Mouse (Mus musculus) effector memory CD4-positive, alpha-beta T cell, adult 7 months (primary cell): Measurements from ENCODE around the gene Gm29582. TPM values are rescaled to one million over a fixed set of nuclear protein-coding genes. Genes with fewer than 3 reads are reported as not detected.

ENCODE experiments used
- polyA plus RNA-seq: library from polyadenylated mRNA; unstranded; fragments of 100-300 nt; shearing (Covaris generic); gene quantifications from one replicate; pipeline ENCODE4 v1.2.1, GENCODE M21; 2017

Gene Gm29582
- not detected for polyA plus RNA-seq

DNA sequence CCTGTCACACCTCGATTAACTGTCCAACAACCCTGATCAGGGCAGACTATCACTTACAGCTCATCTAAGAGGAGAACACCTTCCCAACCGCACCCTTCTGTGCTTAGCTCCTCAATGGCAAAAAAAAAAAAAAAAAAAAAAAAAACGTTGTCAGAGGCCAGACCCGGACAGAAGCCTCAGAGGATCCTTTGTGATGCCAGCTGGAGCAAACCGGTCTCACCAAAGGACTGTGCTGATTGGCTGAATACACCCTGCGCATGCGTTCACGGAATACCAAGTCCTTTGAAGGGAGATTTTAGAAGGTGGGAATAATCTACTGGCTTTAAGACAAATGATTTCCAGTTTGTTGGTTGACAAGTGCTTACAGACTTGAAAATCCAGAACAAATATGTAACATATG is at the start of gene Gm29582:
Gene Gm29582, minus strand, starts transcription at position 101 of the 400 bp plus-strand sequence.

